21 mouse cellular contexts compared by ENCODE assay signal in the genomic region with DNA sequence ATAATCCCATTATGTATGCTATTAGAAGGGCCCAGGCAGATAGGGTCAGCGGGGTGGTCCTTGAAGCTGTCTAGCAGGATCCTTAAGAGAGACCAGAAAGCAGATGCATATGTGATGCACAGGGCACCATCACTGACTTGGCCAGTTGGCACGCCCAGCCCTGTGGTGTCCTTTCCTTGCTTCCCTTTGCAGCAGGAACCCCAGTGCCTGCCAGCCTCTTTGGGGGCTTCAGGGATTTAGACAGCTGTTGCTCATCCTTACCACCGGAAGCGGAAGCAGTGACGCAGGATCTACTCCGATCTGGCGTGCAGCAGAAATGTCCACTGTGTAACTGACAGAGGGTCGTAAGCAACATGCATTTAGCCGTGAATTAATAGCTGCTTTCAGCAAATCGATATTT. TPM values are rescaled to one million over a fixed set of nuclear protein-coding genes. Genes with fewer than 3 reads are reported as not detected.
DNase-seq lines count a peak whose midpoint lies in the region; ATAC-seq and TF ChIP-seq lines count a peak whose summit lies in the region.
"Had no signal": no experiment of that assay in that cellular context is flagged by ENCODE, and none has a peak within 500 bp of the region (broad histone marks: within the 10 kb centered on the region; RNA-seq: fewer than 3 reads in every experiment).

No protein-coding gene starts in this region.

- peak; percentile 38 for DNase-seq in forebrain, embryonic 11.5 days (ENCODE audit: low spot score)
- DNase-seq in forebrain, embryonic 10.5 days (ENCODE audit: extremely low spot score, low spot score) = no peak
- DNase-seq in heart, adult 11 months = peak; percentile 77
- no peak for DNase-seq in heart, adult 8-10 months (ENCODE audit: low spot score)
- DNase-seq in heart, embryonic 10.5 days (ENCODE audit: low spot score) = peak; percentile 68
- DNase-seq in heart, adult 2 months = no peak
- DNase-seq: adrenal gland, adult 2 months; adrenal gland, adult 8-10 months; adrenal gland, postnatal 10 days; adrenal gland, postnatal 14 days; adrenal gland, postnatal 25 days; adrenal gland, postnatal 36 days; B cell, adult 2 months; cerebellum, adult 11 months; cerebellum, adult 11-12 months; cerebellum, adult 18-20 months had no signal

- WGBS in forebrain, embryonic 11.5 days = 94% methylated on average over 10 of the region's 10 CpGs
- WGBS in forebrain, embryonic 10.5 days = 96% methylated on average over 10 of the region's 10 CpGs
- WGBS in heart, embryonic 10.5 days = 92% methylated on average over 10 of the region's 10 CpGs
- 93% methylated on average over 10 of the region's 10 CpGs for WGBS in heart, adult 2 months

- H3K4me1 ChIP-seq in forebrain, embryonic 11.5 days (replicated peaks; ENCODE audit: control insufficient read depth, insufficient read depth, low read length) = no peaks in the 10 kb centered on the region
- H3K4me1 ChIP-seq in forebrain, embryonic 10.5 days = peaks cover 7% of the 10 kb centered on the region
- H3K4me1 ChIP-seq in heart, embryonic 10.5 days = peaks cover 9% of the 10 kb centered on the region; the same call in 1 of the 2 replicates
- no peaks in the 10 kb centered on the region; the same call in 1 of the 2 replicates for H3K4me1 ChIP-seq in heart, adult 2 months (ENCODE audit: control insufficient read depth, insufficient read depth, low read length)

- no peaks in the 10 kb centered on the region for H3K27me3 ChIP-seq in forebrain, embryonic 11.5 days (ENCODE audit: control insufficient read depth, insufficient read depth, low read length)
- no peaks in the 10 kb centered on the region for H3K27me3 ChIP-seq in forebrain, embryonic 10.5 days (ENCODE audit: poor library complexity, severe bottlenecking)
- no peaks in the 10 kb centered on the region for H3K27me3 ChIP-seq in heart, embryonic 10.5 days (ENCODE audit: insufficient read depth, poor library complexity, severe bottlenecking)
- no peaks in the 10 kb centered on the region for H3K27me3 ChIP-seq in heart, adult 2 months (ENCODE audit: control insufficient read depth, insufficient read depth, low read length)
- H3K27me3 ChIP-seq: CH12.LX, Patski had no signal

- no peak for TF ChIP-seq CTCF in heart, adult 2 months (IDR thresholded peaks at IDR 0.05)

- no peak for ATAC-seq in forebrain, embryonic 11.5 days (replicated peaks; ENCODE audit: low FRiP score)
- ATAC-seq: activated CD4-positive, CD25-positive, alpha-beta regulatory T cell, adult 4 months; CD4-positive, CD25-positive, alpha-beta regulatory T cell, adult 4 months; Patski had no signal

- H3K4me3 ChIP-seq in forebrain, embryonic 11.5 days (ENCODE audit: low read depth, low read length) = no peak overlapping the region
- H3K4me3 ChIP-seq in forebrain, embryonic 10.5 days = no peak overlapping the region
- H3K4me3 ChIP-seq in heart, embryonic 10.5 days = no peak overlapping the region
- H3K4me3 ChIP-seq in heart, adult 2 months = no peak overlapping the region

- TF ChIP-seq POLR2A in heart, adult 2 months (IDR thresholded peaks at IDR 0.05; ENCODE audit: insufficient read depth, low read depth, low read length) = no peak

- H3K36me3 ChIP-seq in forebrain, embryonic 11.5 days (ENCODE audit: control insufficient read depth, insufficient read depth, low read length) = no peaks in the 10 kb centered on the region
- H3K36me3 ChIP-seq in forebrain, embryonic 10.5 days (replicated peaks) = no peaks in the 10 kb centered on the region
- H3K36me3 ChIP-seq in heart, embryonic 10.5 days = no peaks in the 10 kb centered on the region
- H3K36me3 ChIP-seq in heart, adult 2 months (ENCODE audit: control insufficient read depth, insufficient read depth, low read length) = no peaks in the 10 kb centered on the region
- H3K36me3 ChIP-seq: G1E had no signal

- H3K9ac ChIP-seq in forebrain, embryonic 11.5 days (ENCODE audit: low read length) = no peak overlapping the region
- H3K9ac ChIP-seq in heart, adult 2 months (ENCODE audit: low read depth, low read length) = no peak overlapping the region

- H3K4me2 ChIP-seq in forebrain, embryonic 11.5 days (ENCODE audit: low read depth, low read length, severe bottlenecking) = no peak overlapping the region

- intact Hi-C loops in heart, adult 2 months (cut with DNase I) = no loop called here

- TF ChIP-seq EP300 in heart, adult 2 months (IDR thresholded peaks at IDR 0.05; ENCODE audit: insufficient read depth, low read depth, low read length) = no peak

- no peak overlapping the region for H3K27ac ChIP-seq in forebrain, embryonic 11.5 days (ENCODE audit: low read depth, low read length)
- H3K27ac ChIP-seq in forebrain, embryonic 10.5 days = no peak overlapping the region
- no peak overlapping the region for H3K27ac ChIP-seq in heart, embryonic 10.5 days
- H3K27ac ChIP-seq in heart, adult 2 months = no peak overlapping the region

- no peaks in the 10 kb centered on the region for H3K79me2 ChIP-seq in heart, adult 2 months (replicated peaks; ENCODE audit: control insufficient read depth, insufficient read depth, low read length)

- no peaks in the 10 kb centered on the region for H3K9me3 ChIP-seq in forebrain, embryonic 11.5 days (ENCODE audit: control insufficient read depth, low read length)
- no peaks in the 10 kb centered on the region for H3K9me3 ChIP-seq in forebrain, embryonic 10.5 days
- H3K9me3 ChIP-seq in heart, embryonic 10.5 days = no peaks in the 10 kb centered on the region
- H3K9me3 ChIP-seq: G1E had no signal

RNA-seq across cellular contexts. Expression of a gene that starts 9.3 kb away (rescaled TPM):
- 14.3 and 17.8 TPM in 2 replicates for polyA plus RNA-seq in forebrain, embryonic 11.5 days (2014; fragmentation: Nextera tagmentation; extraction: Ambion mirVana)
- polyA plus RNA-seq in forebrain, embryonic 10.5 days (2016; fragmentation: Nextera tagmentation; extraction: Ambion mirVana) = 7.8 and 9.9 TPM in 2 replicates
- total RNA-seq in heart, adult 8-10 months (2022) = 100 to 1,000 TPM; 315 to 378 (median 343) TPM
- polyA plus RNA-seq in heart, embryonic 10.5 days (2016; fragmentation: Nextera tagmentation; extraction: Ambion mirVana) = 181 and 298 TPM in 2 replicates
- 100 to 1,000 TPM; 328 to 391 TPM for total RNA-seq in heart, adult 2 months (2021)
- 136 and 178 TPM in 2 replicates for polyA plus RNA-seq in heart, adult 2 months (2012; rRNA removed)
- polyA plus RNA-seq: G1E had no signal

Comparison
In these comparisons a context has a peak if more than half of its experiments do, and no peak if none do; other contexts are left out.
1. DNase-seq: peak in forebrain, embryonic 11.5 days (single experiment), heart, adult 11 months (single experiment) and heart, embryonic 10.5 days (single experiment); none in forebrain, embryonic 10.5 days (single experiment), heart, adult 8-10 months (single experiment) and heart, adult 2 months (0 of 2).